Mouse (Mus musculus) liver, adult 2 months (tissue): ENCODE measurements around the gene Slc24a2. TPM values are rescaled to one million over a fixed set of nuclear protein-coding genes. Genes with fewer than 3 reads are reported as not detected.

Source experiments
- DNase-seq: peaks from one replicate; pipeline ENCODE4 v3.0.0-alpha.2; 2011; ENCODE audit warnings: low read depth, low spot score; ENCODE audit errors: extremely low read depth
- H3K27ac ChIP-seq: fragments of 200-500 bp; replicated peaks from 2 replicates; pipeline ENCODE4 v1.5.1; 2012; ENCODE audit warnings: low read depth, mild to moderate bottlenecking, control low read depth, inconsistent platforms, low read length; ENCODE audit not compliant: insufficient read depth
- H3K27me3 ChIP-seq: fragments of 200-500 bp; 2 replicates; pipeline ENCODE4 v1.6.1; 2012; ENCODE audit warnings: mild to moderate bottlenecking, moderate library complexity, low read length, inconsistent platforms; ENCODE audit not compliant: control insufficient read depth, insufficient read depth
- H3K36me3 ChIP-seq: fragments of 200-500 bp; 2 replicates; pipeline ENCODE4 v1.6.1; 2012; ENCODE audit warnings: low read length, inconsistent platforms; ENCODE audit not compliant: control insufficient read depth, insufficient read depth
- H3K4me1 ChIP-seq: fragments of 200-500 bp; 2 replicates; pipeline ENCODE4 v1.6.1; 2011; ENCODE audit warnings: low read length; ENCODE audit not compliant: control insufficient read depth, insufficient read depth
- H3K4me3 ChIP-seq: fragments of 200-500 bp; 2 replicates; pipeline ENCODE4 v1.5.1; 2011; ENCODE audit warnings: low read depth, mild to moderate bottlenecking, control low read depth, low read length, moderate library complexity; ENCODE audit not compliant: insufficient read depth
- H3K79me2 ChIP-seq: fragments of 200-500 bp; 2 replicates; pipeline ENCODE4 v1.6.1; 2012; ENCODE audit warnings: inconsistent platforms, mild to moderate bottlenecking, low read length, moderate library complexity; ENCODE audit not compliant: control insufficient read depth, insufficient read depth
- H3K9ac ChIP-seq: fragments of 200-500 bp; 2 replicates; pipeline ENCODE4 v1.6.1; 2012; ENCODE audit warnings: low read depth, mild to moderate bottlenecking, control low read depth, inconsistent platforms, low read length
- CTCF ChIP-seq: fragments of 200-500 bp; IDR thresholded peaks from 2 replicates; pipeline ENCODE4 v1.5.1; 2011; ENCODE audit warnings: low read depth, low read length, control low read depth
- POLR2A ChIP-seq: fragments of 200-500 bp; IDR thresholded peaks from 2 replicates; pipeline ENCODE4 v1.6.1; 2011; ENCODE audit warnings: low read length, control low read depth; ENCODE audit not compliant: insufficient read depth; ENCODE audit errors: extremely low read depth
- WGBS: fragments of 180-500 bp; shearing (Covaris S2); methylation state at CpG from one replicate; pipeline ENCODE4 v1.1.7; 2018; 5-methylcytosine and 5-hydroxymethylcytosine counted together
- polyA plus RNA-seq: library from polyadenylated mRNA; depleted of rRNA; stranded (reverse); fragments of >200 nt; gene quantifications from 2 replicates; pipeline ENCODE4 v1.2.3, GENCODE M21; 2012
- total RNA-seq: library from RNA; depleted of rRNA; stranded (reverse); fragments of >200 nt; gene quantifications from 2 replicates; pipeline ENCODE4 v1.2.3, GENCODE M21; 2014

The Slc24a2 gene
- total and polyA plus RNA-seq, 2 experiments: not detected

DNA sequence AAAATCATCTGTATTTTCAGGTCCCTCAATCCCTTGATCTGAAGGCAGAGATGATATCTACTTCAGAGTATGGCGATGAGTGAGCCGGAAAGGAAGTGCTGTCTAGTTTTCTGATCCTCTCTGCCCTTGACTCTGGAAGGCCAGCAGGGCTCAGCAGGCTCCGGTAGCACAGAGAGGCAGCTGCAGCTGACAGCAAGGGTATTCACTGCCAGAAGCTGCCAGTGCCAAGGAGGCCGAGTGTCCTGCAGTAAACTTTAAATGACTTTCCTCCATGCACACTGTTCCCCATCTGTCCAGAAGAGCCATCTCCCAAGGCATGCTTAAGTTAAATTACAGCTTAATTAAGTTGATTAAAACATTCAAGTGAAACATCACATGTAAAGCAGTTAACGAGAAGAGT lies 12.1 kb downstream of the Slc24a2 start:
- Histone ChIP-seq H3K4me1 (no peaks in the 10 kb centered on the region), H3K27ac (no peak overlapping the region), H3K9ac (no peak overlapping the region), H3K27me3 (no peaks in the 10 kb centered on the region), H3K4me3 (no peak overlapping the region), H3K36me3 (no peaks in the 10 kb centered on the region), H3K79me2 (no peaks in the 10 kb centered on the region)
- no peak for DNase-seq
- TF ChIP-seq CTCF: no peak
- TF ChIP-seq POLR2A: no peak
- WGBS: 76% methylated on average over 5 of the region's 5 CpGs

DNA sequence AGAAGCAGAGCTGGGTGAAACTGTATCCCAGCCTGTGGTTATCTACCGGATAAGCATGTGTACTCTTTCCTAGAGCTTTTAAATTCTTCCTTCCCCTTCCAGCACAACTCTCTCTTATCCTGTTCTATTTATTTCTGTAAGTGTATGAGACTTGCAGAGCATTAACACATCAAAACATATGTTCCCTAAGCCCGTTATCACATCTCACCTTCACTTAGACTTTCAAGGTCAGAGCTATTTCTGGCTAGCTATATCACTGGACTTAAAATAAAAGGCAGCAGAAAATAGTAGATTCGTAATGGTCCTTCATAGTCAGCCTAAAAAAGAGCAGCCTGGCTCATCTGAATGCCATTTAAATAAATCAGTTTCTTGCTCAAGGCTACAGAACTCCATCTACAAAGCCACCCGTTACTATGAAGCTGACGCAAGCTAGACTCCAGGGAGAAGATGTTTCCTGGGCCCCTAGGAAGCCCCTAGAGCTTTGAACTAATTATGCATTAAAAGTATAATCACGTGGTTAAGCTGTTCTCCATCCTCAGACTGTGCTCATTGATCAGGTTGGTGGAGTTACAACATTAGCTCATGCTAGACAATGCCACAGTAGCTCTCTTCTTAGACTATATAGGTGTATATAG lies 18.8 kb downstream of the Slc24a2 start:
- Histone ChIP-seq H3K27ac (no peak overlapping the region), H3K4me3 (no peak overlapping the region), H3K9ac (no peak overlapping the region), H3K36me3 (no peaks in the 10 kb centered on the region), H3K79me2 (no peaks in the 10 kb centered on the region), H3K4me1 (no peaks in the 10 kb centered on the region), H3K27me3 (no peaks in the 10 kb centered on the region)
- TF ChIP-seq CTCF (no peak), POLR2A (no peak)
- WGBS: 63% methylated on average over 6 of the region's 6 CpGs
- no peak for DNase-seq

DNA sequence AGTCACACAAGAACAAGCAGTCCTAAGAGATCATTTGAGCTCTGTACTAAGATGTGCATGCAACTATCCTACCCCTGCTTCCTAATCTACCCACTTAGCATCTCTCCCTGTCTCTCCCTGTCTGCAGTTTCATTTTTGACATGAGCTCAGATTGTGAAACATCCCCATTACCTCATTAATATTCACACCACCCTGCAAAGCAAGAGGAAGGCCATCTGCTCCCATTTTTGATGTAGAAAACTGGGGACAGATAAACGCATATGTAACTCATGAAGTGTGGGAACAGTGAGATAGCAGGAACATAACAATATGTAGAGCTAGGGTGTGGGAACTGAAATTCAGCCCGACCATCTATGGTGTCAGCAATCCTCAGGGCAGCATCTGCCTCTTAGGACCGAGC lies 19.7 kb downstream of the Slc24a2 start:
- no peak overlapping the region for H3K4me3 ChIP-seq
- no peaks in the 10 kb centered on the region for H3K79me2 ChIP-seq
- WGBS: 57% methylated on average over 3 of the region's 3 CpGs
- H3K27ac ChIP-seq: no peak overlapping the region
- no peaks in the 10 kb centered on the region for H3K27me3 ChIP-seq
- no peak for DNase-seq
- no peaks in the 10 kb centered on the region for H3K4me1 ChIP-seq
- no peaks in the 10 kb centered on the region for H3K36me3 ChIP-seq
- no peak overlapping the region for H3K9ac ChIP-seq
- TF ChIP-seq CTCF (no peak), POLR2A (no peak)

DNA sequence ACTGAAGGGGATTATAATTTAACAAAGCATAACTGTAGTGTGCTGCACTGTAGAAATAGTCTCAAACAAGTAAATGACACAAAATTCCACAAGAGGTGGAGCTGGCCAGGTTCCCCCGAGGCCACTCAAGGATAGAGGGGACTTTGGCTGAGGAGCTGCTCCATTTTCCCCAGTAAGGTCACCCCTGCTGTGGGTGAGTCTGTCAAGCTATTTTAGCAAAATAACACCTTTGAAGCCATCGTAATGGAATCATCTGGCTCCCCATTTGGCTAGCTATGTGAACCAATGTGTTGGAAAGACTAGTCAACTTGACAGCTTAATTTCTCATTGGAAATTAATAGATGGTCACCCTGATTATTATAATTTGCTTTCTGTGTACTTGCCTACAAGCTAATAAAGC lies 28.2 kb downstream of the Slc24a2 start:
- Histone ChIP-seq H3K79me2 (no peaks in the 10 kb centered on the region), H3K4me1 (no peaks in the 10 kb centered on the region), H3K9ac (no peak overlapping the region), H3K36me3 (no peaks in the 10 kb centered on the region), H3K4me3 (no peak overlapping the region), H3K27ac (no peak overlapping the region), H3K27me3 (no peaks in the 10 kb centered on the region)
- no peak for DNase-seq
- TF ChIP-seq CTCF (no peak), POLR2A (no peak)
- WGBS: 73% methylated on average over 2 of the region's 2 CpGs

DNA sequence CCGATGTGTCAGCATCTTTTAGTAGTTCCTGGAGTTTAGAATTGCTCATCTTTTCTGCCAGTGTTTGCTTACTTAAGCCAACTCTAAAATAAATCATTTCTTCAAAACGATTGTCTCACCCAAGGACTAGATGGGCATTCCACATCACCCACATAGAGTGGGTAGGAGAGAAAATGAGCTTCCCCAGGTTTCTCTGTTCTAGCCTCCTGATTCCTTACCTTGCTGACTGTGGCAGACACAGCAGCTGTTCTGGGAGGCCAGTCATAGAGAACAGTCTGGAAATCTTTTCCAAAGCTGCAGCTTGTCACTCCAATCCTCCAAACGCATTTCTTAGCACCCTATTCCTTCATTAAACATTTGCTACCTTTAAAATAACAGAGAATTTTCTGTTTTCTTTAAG lies 29.0 kb downstream of the Slc24a2 start:
- no peak overlapping the region for H3K4me3 ChIP-seq

DNA sequence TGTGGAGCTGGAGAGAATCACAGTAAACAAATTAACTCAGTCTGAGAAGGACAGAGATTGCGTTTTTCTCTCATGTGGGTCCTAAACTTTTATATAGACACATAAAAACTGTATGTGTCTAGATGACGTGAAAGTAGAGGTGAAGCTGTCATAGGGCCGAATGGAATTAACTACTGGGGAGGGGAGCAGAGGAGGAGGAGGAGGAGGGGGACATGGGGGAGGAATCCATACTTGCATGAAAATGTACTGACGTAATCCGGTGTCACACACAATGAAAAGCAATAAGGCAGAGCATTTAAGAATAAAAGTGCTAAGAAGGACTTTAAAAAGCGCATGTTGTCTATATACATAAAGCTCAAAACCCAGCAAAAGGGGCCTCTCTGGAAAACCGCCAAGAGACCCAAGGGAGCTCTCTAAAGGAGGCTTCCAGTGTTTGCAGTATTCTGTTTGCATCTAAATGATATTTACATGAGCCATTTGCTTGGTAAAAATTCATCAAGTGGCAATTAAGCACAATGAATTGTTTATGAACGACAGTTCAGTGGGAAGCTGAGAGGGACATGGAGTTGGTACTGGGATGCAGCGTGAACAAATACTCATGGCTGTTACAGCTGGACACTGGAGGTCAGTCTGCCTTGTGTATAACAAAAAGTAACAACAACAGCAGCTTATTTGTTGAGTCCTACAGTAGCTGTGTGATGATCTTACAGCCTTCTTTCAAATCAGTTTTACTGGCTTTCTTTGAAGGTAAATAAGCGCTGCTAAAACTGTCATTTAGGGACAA lies 45.9 kb downstream of the Slc24a2 start:
- TF ChIP-seq POLR2A: no peak
- no peak for TF ChIP-seq CTCF
- H3K36me3 ChIP-seq: no peaks in the 10 kb centered on the region
- DNase-seq: no peak
- WGBS: 80% methylated on average over 10 of the region's 10 CpGs
- H3K4me3 ChIP-seq: no peak overlapping the region
- no peaks in the 10 kb centered on the region for H3K79me2 ChIP-seq
- no peak overlapping the region for H3K9ac ChIP-seq
- no peak overlapping the region for H3K27ac ChIP-seq
- no peaks in the 10 kb centered on the region for H3K4me1 ChIP-seq
- no peaks in the 10 kb centered on the region for H3K27me3 ChIP-seq

More for the DNA sequence above, 29.0 kb downstream of the Slc24a2 start:
- no peak for DNase-seq
- H3K36me3 ChIP-seq: no peaks in the 10 kb centered on the region
- H3K79me2 ChIP-seq: no peaks in the 10 kb centered on the region
- H3K9ac ChIP-seq: no peak overlapping the region
- no peaks in the 10 kb centered on the region for H3K27me3 ChIP-seq
- WGBS: 71% methylated on average over 3 of the region's 3 CpGs
- no peak overlapping the region for H3K27ac ChIP-seq
- H3K4me1 ChIP-seq: no peaks in the 10 kb centered on the region
- TF ChIP-seq CTCF: no peak
- no peak for TF ChIP-seq POLR2A
